Mouse (Mus musculus): ENCODE data around the gene Pcdh7.

Gene Pcdh7

GRCm38 (mm10) chr5:57745879-57746278, 28.1 kb downstream of the Pcdh7 start:
- DNase-seq (ENCODE audit: low spot score), result no peak

GRCm38 (mm10) chr5:57750320-57750719, 32.6 kb downstream of the Pcdh7 start:
- DNase-seq (ENCODE audit: low spot score), result no peak

GRCm38 (mm10) chr5:57755791-57756190, 38.0 kb downstream of the Pcdh7 start:
- DNase-seq (ENCODE audit: low spot score), result no peak

GRCm38 (mm10) chr5:57756726-57757424, 39.1 kb downstream of the Pcdh7 start:
- no peak for DNase-seq (ENCODE audit: low spot score)

GRCm38 (mm10) chr5:57757436-57757898, 39.7 kb downstream of the Pcdh7 start:
- no peak for DNase-seq (ENCODE audit: low spot score)

- DNase-seq (ENCODE audit: low spot score), result no peak
Measured at GRCm38 (mm10) chr5:57758968-57759367, 41.2 kb downstream of the Pcdh7 start.

- DNase-seq (ENCODE audit: low spot score), result no peak
Measured at GRCm38 (mm10) chr5:57760069-57761063, 42.6 kb downstream of the Pcdh7 start.

- DNase-seq (ENCODE audit: low spot score), result no peak
Measured at GRCm38 (mm10) chr5:57765356-57765755, 47.6 kb downstream of the Pcdh7 start.

- no peak for DNase-seq (ENCODE audit: low spot score)
Measured at GRCm38 (mm10) chr5:57767346-57767745, 49.6 kb downstream of the Pcdh7 start.

GRCm38 (mm10) chr5:57768469-57769022, 50.8 kb downstream of the Pcdh7 start:
- DNase-seq (ENCODE audit: low spot score), result no peak

- no peak for DNase-seq (ENCODE audit: low spot score)
Measured at GRCm38 (mm10) chr5:57769644-57770043, 51.9 kb downstream of the Pcdh7 start.

GRCm38 (mm10) chr5:57770364-57770763, 52.6 kb downstream of the Pcdh7 start:
- DNase-seq (ENCODE audit: low spot score), result no peak

- no peak for DNase-seq (ENCODE audit: low spot score)
Measured at GRCm38 (mm10) chr5:57771122-57771521, 53.4 kb downstream of the Pcdh7 start.

- no peak for DNase-seq (ENCODE audit: low spot score)
Measured at GRCm38 (mm10) chr5:57772711-57773110, 54.9 kb downstream of the Pcdh7 start.

GRCm38 (mm10) chr5:57774496-57774895, 56.7 kb downstream of the Pcdh7 start:
- no peak for DNase-seq (ENCODE audit: low spot score)

GRCm38 (mm10) chr5:57778093-57778492, 60.3 kb downstream of the Pcdh7 start:
- DNase-seq (ENCODE audit: low spot score), result no peak

- no peak for DNase-seq (ENCODE audit: low spot score)
Measured at GRCm38 (mm10) chr5:57779951-57780350, 62.2 kb downstream of the Pcdh7 start.

GRCm38 (mm10) chr5:57780574-57780973, 62.8 kb downstream of the Pcdh7 start:
- DNase-seq (ENCODE audit: low spot score), result no peak

- no peak for DNase-seq (ENCODE audit: low spot score)
Measured at GRCm38 (mm10) chr5:57781950-57782349, 64.2 kb downstream of the Pcdh7 start.

GRCm38 (mm10) chr5:57782546-57782945, 64.8 kb downstream of the Pcdh7 start:
- DNase-seq (ENCODE audit: low spot score), result no peak

- DNase-seq (ENCODE audit: low spot score), result no peak
Measured at GRCm38 (mm10) chr5:57788775-57789509, 71.2 kb downstream of the Pcdh7 start.

- DNase-seq (ENCODE audit: low spot score), result no peak
Measured at GRCm38 (mm10) chr5:57796337-57796736, 78.6 kb downstream of the Pcdh7 start.
